Mouse (Mus musculus): ENCODE results near the gene Cacna1d.
A peak's percentile ranks its signal among the peaks of the same experiment; 100 is the strongest.

The Cacna1d gene

DNA sequence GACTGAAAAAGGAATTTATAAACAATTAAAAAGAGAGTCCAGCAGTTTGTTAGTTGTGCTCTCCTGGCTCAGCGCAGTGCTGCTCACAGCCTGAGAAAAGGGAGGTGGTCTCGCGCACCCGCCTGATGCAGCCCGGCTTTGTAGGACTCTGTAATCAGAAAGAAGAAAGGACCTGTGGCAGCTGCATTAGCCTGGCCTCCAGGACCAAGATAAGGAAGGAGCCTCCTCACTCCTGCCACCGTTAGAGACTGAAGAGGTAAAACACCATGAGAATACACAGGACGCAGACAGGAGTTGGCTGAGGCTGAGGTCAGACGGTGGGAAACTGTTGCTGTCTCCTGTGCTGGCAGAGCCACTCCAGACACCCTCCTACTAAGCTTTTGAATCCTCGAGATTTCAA, at the start of gene Cacna1d:
TSS of gene Cacna1d (minus strand) at position 114 of the 400 bp plus-strand sequence.
- no peak for DNase-seq

- no peak for DNase-seq
Measured at GRCm38 (mm10) chr14:30533780-30534450, 42.7 kb upstream of the Cacna1d start.

GRCm38 (mm10) chr14:30531896-30532295, 40.6 kb upstream of the Cacna1d start:
- DNase-seq: no peak

DNA sequence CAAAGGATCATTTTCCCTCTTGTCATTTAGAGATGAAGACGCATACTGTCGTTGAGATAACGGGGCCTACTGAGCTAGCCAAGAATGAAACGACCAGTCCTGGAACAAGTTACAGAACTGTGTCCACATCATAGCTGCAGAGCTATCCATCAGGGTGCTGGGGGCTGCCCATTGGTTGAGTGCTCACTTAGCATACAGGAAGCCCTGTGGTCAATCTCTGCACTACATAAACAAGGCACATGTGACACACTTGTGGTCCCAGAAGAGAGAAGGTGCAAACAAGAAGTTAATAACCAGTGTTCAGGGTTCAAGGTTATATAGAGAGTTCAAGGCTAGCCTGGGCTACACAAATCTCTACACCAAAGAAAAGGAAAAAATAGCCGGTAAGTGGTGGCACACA, 40.2 kb upstream of the Cacna1d start:
- no peak for DNase-seq

DNA sequence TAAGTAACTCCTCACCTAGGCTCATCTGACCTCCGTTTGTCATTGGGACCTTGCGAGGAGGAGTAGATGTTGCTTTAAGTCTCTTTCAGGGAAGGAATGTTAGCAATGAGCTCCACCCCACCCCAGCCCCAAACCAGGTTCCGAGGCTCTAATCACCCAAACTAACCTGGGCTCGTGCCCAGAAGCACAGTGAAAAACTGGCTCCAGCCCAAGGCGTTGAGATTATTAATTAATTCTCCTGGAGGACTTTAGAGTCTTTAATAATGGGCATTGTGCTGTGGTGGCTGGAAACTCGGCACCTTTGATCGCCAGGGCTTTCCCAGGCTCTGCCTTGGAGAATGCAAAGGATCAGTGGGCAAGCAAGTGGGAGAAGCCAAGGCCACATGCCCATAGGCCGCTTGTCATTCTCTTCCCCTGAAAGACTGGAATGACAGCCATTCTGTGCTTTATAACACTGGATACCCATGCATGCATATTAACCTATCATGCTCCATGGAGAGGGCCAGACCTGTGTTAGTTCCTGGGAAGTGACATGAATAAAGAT, 39.5 kb upstream of the Cacna1d start:
- DNase-seq: peak; percentile 22

DNA sequence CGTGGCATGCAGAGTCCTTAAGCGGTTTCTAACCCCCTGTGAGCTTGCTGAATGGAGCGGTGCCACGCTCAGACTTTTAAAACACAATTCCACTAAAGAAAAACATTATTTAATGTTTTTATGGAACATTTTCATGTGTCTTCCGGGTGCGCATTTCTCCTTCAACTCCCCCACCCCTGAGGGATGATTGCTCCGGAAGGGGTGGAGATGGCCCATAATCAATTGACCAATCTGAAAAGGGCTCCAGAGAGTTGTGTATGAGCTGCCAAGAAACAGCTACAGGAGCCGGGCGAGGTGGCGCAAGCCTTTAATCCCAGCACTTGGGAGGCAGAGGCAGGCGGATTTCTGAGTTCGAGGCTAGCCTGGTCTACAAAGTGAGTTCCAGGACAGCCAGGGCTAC, 38.2 kb upstream of the Cacna1d start:
- no peak for DNase-seq

DNA sequence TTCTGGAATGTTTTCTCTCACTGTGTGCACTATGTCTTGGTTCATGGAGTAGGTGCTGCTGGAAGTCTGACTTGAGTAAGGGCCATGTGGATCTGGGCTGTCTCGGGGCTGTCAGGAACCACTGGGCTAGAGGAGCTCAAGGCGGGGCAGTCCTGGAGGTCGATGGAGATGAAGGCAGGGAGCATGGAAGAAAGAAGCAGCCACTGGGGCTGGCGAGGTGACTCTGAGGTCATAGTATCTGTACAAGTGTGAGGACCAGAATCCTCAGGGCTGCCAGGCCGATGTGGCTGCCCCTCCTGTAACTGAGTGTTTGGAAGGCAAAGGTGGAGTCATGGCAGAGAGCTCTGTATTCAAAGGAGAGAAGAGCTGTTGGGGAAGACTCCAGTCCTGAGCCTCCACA, 37.7 kb upstream of the Cacna1d start:
- DNase-seq: no peak

DNA sequence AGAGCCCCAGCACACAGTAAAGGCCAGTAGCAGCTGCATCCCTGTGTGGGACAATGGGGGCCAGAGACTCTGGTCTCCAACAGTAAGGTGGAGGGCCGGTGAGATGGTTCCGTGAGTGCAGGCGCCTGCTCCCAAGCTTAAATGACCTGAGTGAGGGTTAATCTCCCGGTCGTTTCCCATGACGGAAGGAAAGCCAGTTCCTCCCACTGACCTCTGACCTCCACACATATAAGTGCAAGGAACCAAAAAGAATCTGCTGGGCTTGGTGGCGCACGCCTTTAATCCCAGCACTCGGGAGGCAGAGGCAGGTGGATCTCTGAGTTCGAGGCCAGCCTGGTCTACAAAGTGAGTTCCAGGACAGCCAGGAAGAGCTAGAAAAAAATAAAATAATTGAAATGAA, 37.1 kb upstream of the Cacna1d start:
- no peak for DNase-seq

DNA sequence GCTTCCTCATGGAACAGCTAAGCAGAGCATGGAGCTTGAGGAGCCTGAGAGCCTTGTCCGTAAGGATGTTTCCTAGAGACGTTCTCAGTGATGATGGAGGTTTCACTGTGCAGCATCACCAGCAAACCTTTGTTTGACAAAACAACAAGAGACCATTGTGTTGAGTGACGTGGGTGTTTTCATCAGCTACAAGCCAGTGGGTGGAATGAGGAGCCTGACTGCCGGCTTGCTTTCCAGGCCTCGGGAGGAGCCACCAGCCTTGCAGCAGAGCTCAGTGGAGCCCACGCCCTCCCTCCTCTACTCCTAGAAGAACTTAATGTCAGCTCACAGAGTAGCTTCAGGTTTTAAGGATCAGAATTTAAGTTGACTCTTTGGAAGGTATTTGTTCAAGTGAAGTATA, 32.1 kb upstream of the Cacna1d start:
- DNase-seq: no peak

DNA sequence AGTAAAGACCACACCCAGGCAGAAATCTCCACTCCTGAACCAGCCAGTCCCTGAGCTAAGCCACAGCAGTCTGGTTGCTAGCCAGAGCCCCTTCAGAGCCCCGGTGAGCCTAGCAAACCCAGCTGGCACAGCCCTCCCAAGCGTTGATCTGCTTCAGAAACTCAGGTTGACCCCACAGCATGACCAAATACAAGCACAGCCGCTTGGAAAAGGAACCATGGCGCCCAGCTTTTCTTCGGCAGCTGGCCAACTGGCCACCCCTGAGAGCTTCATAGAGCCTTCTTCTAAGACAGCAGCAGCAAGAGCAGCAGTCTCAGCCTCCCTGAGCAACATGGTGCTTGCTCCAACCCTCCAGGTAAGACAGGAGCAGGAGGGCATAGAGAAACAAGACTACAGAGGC, 28.1 kb upstream of the Cacna1d start:
- no peak for DNase-seq

DNA sequence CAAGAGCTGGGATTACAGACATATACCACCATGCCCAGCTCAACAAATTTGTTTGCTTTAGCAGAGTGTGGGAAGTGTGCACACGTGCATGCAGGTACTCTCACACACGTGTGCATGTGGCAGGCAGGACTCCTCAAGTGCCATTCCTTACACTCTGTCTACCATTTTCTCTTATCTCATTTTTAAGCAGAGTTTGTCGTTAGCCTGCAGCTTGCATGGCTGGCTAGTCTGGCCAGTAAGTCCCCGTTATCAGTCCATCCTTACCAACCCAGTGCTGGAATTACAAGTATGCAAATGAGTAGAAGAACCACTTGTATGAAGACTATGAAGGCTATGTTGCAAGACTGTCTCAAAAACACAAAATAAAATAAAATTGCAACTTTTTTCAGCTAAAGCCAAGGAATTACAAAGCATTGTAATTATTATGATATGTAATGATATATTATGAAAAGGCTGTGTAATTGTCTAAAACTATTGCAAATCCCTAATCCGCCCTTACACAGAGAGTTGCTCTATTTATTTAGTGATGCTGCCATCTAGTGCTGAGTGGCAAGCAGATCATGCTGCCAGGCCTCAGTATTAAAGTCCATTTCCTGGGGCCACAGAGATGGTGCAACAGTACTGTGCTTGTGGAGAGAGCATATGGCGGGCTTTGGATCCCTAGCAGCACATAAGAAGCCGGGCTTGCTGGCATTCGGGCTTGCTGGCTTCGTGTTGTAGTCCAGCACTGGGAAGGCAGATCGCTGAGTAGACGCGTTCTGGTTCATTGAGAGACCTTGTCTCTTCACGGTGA, 24.9 kb upstream of the Cacna1d start:
- DNase-seq: no peak

- DNase-seq: no peak
Measured at GRCm38 (mm10) chr14:30512896-30513295, 21.6 kb upstream of the Cacna1d start.

DNA sequence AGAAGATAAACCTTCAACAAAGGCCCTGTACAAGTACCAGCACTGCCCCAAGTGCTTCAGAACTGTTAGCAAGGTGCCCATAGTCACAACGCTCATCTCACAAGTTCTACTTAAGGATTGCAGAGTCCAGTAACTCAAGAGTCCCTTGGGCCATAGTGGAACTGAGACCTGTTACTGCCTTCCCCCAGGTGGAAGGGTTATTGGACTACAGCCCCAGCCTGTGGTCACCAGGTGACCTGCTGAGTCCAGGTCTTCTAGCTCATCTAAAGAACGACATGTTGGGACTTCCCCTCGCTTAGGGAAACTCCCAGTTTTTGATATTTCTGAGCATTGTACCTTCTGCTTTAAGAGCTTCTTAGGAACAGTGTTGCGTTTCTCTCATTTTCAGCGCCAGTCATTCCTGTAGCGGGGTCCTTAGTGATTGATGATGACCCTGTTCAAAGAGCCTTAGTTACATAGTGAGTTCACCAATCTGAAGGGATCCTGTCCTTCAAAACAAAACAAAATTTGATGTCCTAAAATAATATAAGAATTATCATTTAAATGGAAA, 19.0 kb upstream of the Cacna1d start:
- no peak for DNase-seq

GRCm38 (mm10) chr14:30504990-30505389, 13.7 kb upstream of the Cacna1d start:
- DNase-seq: no peak

DNA sequence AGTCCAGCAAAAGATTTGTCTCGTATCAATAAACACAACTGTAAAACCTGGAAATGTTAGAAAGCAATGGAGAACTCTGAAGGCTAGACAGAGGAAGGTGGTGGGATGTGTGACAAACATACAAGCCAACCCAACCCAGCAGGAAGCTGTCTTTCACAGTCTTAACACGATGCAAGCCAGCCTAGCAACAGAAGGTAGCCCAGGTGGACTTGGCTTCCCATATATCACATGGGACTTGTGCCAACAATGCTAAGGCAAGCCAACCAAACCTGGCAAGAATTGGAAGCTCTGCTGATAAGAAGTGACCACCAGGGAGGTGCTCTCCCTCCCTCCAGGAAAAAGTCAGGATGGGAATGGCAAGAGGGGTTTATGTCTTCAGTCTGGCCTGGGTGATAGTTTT, 6.9 kb upstream of the Cacna1d start:
- no peak for DNase-seq

DNA sequence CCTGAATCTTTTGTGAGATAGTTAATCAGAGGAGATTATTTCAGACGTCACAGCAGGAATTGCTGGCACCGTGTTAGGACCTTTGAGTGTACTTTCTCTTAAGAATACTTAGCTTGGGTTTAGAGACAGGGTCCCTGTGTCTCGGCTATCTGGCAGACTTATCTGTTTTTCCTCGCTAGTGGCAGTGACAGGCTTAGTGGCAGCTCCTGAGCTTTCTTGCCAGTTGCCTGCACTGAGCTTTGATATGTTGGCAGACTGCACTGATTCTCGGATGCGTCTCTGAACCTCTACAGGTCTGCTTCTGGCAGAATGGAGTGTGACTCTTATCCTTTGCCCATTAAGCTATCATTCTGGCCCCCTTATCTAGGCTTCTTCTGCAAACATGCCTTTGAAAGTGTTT, 3.7 kb upstream of the Cacna1d start:
- DNase-seq: no peak

DNA sequence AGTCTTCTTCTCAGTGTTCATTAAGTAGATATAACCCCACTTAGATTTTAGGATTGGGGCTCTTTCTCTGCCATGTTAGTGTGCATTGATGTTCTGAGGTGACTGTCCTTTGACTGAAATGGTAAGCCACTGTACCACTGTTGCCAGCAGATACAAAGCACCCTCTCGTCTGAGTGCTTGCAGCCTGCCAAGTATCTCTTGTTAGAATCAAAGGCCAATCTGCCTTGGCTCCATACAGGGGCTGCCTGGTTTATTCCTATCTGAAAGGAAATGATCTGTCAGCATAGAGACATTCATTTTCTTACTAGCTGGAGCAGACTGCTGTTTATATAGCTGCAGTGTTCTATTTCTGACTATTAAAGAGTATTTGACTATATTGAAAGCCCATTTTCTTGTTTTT, 2.0 kb upstream of the Cacna1d start:
- DNase-seq: no peak

DNA sequence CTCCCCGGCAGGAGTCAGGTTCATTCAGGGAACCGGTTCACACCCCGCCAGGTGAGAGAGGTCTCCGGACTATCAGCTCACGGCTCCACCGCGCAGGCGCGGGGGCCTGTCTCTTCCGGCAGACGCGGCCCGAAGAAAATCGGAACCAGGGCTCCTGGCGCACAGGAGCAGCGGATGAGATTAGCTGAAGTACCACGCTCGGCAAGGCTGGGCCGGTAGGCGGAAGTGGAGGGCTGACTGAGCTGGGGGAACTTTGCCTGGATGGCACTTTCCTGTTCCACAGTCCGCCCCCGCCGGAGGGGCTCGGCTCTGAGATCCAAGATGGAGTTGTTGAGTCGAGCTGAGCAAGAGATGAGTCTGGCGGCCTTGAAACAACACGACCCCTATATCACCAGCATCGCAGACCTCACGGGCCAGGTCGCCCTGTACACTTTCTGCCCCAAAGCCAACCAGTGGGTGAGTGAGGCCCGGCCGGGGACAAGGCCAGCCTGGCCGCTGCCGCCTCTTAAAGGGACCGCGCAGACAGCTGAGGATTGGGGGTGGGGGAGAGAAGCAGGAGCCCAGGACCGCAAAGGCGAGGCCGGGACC, 11.8 kb downstream of the Cacna1d start, which contains the start of gene Dcp1a:
TSS of gene Dcp1a (plus strand) at position 175 of the 588 bp plus-strand sequence.
- DNase-seq: peak; percentile 92

DNA sequence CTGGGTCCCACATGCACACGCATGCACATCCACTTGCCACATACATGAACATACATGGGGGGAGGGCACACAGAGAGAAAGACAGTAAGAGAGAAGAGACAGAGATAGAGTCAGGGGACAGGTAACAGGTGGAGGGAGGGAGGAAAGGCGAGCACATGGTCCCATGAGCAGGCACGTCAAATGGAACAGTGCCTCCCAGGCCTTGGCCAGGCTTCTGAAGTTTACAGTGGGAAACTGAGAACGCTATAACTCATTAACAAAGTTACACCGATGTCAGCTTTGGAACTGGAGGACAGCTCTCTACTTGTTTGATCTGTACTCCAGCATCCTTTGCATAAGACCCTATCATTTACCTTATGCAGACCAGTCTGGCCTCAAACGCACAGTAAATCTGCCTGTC, 16.8 kb downstream of the Cacna1d start:
- no peak for DNase-seq

DNA sequence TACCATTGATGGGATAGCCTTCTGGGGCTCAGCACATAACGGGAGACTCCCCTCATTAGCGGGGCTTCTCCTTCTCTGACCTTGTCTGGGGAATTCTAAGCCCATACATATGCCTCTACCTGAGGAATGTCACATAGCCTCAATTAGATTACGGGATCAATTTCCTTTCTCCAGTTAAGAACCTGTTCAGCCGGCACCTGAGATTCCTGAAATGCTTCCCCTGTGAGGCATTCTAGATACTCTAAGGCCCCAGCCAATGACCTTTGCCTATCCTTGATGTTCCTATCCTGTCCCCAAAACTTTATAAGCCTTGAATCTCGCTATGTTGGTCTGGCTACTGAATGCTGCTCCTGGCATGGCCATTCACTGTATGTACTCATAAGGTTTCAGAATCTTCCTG, 17.6 kb downstream of the Cacna1d start:
- no peak for DNase-seq

DNA sequence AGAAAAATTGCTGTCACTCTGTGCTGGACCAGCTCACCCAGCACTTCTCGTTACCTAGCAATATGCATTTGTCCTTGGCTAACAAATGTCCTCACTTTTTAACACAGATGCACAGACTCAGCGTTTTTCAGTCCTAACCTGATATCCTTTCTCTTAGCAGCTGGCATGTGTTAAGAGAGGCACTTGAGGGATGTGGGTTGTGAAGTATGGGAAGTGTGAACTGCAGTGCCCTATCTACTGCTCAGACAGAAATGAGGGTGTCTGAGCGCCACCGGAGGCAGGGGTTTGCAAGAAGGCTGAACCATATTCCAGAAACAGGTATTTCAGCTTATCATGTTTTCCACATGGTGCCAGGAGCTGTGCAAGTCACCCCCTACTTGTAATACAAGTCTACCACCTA, 27.9 kb downstream of the Cacna1d start:
- no peak for DNase-seq

GRCm38 (mm10) chr14:30459891-30460523, 31.2 kb downstream of the Cacna1d start:
- peak; percentile 85 for DNase-seq

DNA sequence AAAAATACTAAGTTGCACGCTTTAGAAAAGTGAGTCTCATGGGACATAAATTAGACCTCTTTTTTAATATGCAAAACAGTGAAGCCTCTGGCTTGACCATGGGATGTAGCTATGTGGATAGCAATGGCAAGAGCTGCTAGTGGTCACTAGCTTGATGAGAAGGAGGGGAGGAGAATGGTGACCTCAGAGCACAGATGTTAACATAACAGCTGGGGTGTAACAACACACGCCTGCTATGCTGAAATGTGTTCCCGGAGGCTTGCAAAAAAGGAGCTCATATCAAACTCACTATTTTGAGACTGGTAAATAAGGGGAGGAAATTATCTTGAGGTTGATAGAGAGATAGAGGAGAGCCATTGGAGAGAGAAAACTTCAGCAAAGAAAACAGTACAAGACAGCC, 32.4 kb downstream of the Cacna1d start:
- DNase-seq: no peak

Data from right cerebral cortex, postnatal 4 days (tissue).